Mouse (Mus musculus): ENCODE measurements around the gene Nodal. TPM values are rescaled to one million over a fixed set of nuclear protein-coding genes. Genes with fewer than 3 reads are reported as not detected.

The Nodal gene
- total RNA-seq, 2 experiments from 2014 or later = 0.23 to 0.26 TPM

Other genes starting within 250 kb of the Nodal start
- under 1 TPM; 0.30 to 0.88 TPM for gene Tbata, start 246.0 kb upstream of the Nodal start, total RNA-seq (2021)
- gene Adamts14, start 144.5 kb upstream of the Nodal start, total RNA-seq (2021) = under 1 TPM; 0.14 to 0.23 TPM
- not detected for gene Prf1, start 120.1 kb upstream of the Nodal start, total RNA-seq (2021)
- gene Pald1, start 34.4 kb upstream of the Nodal start, total RNA-seq (2021) = 1 to 10 TPM; 6.8 to 8.5 TPM
- 10 to 100 TPM; 49.2 to 53.4 TPM for gene Eif4ebp2, start 34.7 kb downstream of the Nodal start, total RNA-seq (2021)
- 10 to 100 TPM; 18.7 to 21.7 TPM for gene Lrrc20, start 57.8 kb downstream of the Nodal start, total RNA-seq (2021)
- 1 to 10 TPM; 2.0 to 2.5 TPM for gene Npffr1, start 177.5 kb downstream of the Nodal start, total RNA-seq (2021)
- 100 to 1,000 TPM; 113 to 114 TPM for gene Ppa1, start 230.6 kb downstream of the Nodal start, total RNA-seq (2021)